Mouse (Mus musculus): ENCODE measurements around the gene Gstm1. TPM values are rescaled to one million over a fixed set of nuclear protein-coding genes. Genes with fewer than 3 reads are reported as not detected.

Gene Gstm1
- total RNA-seq, 2 experiments from 2014 or later = 423 to 620 TPM

DNA sequence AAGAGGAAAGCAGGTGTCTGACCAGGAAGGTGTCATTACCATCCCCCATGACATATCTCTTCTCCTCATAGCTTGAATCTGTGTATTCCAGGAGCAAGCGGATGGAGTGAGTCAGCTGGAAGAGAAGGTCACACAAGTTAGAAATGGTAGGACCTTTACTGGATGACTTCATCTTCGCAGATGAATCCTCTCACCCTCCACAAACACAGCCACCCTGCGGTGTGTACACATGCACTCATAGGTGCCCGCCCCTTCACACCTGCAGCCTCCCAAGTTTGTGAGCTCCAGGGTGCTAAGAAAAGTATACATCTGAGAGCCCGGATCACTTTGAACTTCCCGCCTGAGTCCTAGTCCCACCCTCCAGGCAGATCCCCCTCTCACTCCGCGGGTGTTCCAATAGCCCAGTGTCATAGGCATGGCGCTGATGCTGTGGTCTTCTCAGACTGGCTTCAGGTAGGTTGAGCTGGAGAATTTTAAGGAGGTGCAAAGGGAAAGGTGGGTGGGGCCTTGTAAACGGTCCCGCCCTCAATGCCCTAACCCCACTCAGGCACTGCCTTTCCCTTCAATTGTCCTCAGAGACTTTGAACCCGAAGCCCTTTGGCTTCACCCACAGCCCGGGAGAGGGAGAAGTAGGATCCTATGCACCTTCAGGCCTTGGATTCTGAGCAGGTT is 48.9 kb downstream of the Gstm1 start, which contains the start of gene Gstm3:
Gene Gstm3, minus strand, starts transcription at position 560 of the 672 bp plus-strand sequence.
- DNase-seq (ENCODE audit: low spot score in 2 of 2) = no peak

DNA sequence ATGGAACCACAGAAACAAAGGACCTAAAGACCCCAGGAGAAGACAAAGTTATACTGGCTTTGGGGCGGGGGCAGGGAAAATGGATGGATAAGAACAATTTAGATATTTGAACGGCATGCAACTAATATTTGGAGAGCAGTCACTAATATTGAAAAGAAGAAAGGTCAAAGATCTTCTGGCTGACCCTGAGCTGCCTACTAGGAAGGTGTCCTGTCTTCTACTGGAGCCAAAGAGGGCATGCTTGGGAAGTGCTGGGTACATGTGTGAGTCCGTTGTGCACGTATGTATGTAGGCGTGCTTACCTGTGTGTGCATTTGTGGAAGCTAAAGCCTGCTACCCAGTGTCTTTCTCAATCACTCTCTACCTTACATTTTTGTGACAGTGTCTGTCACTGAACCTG is 51.1 kb downstream of the Gstm1 start:
- no peak for DNase-seq (ENCODE audit: low spot score in 2 of 2)

DNA sequence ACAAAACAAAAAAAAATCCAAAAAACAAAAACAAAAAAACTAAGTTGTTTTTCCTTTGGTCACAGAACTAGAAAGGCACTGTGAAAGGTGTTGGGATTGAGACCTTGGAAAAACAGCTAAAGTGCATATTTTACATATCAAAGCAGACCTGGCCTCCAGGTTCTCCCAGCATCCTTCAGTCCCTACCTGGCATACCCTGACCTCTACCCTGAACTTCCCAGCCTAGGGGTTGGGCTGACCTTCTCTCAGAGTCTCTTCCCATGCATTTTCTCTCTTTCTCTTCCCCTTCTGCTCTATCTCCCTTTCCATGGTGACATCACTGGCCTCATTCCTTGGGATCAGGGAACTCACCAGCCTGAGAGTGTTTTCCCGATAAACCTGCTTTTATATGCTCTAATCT is 52.2 kb downstream of the Gstm1 start:
- no peak for DNase-seq (ENCODE audit: low spot score in 2 of 2)

DNA sequence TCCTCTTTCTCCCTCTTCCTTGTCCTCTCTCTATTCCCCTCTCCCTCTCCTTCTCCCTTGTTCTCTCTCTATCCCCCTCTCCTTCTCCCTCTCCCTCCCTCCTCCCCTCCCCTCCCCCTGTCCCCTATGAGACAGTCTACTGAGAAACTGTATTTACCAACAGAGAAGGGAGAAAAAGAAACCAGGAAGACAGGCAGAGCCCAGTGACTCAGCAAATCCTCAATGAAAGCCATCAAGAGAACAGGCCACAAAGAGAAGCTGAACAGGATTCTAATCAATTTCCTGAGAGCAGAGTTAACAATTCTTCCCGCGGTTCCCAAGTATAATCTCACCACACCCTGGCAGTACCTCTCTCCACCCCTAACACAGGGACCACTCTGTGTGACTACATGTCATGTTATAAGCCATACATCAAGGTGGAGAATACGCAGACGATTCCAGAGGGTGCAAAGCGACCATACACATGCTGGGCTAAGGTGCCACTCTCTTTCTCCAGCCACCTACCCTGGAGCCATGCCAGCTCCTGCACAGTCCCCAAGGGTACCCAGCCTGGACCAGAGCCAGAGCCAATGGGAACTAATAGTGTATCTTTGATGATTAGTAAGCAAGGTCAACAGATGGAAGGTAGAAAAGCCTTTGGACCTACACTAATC is 53.0 kb downstream of the Gstm1 start:
- DNase-seq (ENCODE audit: low spot score in 2 of 2) = no peak

DNA sequence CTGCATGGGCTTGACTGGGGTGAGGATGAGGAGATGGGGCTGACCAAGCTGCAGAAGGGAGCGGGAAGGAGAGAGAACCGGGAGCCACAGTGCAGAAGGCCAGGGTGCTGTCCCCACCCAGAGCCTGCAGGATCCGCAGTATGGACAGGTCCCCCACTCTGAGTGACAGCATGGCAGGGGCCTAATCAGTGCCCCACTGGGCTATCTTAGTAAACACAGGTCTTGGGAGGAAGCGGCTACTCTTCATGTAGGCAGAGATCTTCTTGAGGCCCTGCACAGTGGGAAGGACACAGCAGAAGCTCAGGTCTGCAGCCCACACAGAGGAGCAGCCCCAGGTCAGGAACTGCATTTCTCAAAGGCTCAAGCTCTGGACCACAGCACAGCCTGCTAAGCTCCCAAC is 53.7 kb downstream of the Gstm1 start:
- DNase-seq (ENCODE audit: low spot score in 2 of 2) = no peak

Other genes starting within 250 kb of the Gstm1 start
- not detected for gene Eps8l3, start 140.7 kb downstream of the Gstm1 start, total RNA-seq (2021)
- 10 to 100 TPM; 30.0 to 48.3 TPM for gene Gstm5, start 122.2 kb downstream of the Gstm1 start, total RNA-seq (2021)
- gene Gstm7, start 86.2 kb downstream of the Gstm1 start, total RNA-seq (2021) = 100 to 1,000 TPM; 143 to 179 TPM
- 1 to 10 TPM; 6.1 to 8.0 TPM for gene Gstm6, start 74.2 kb downstream of the Gstm1 start, total RNA-seq (2021)
- gene Gstm3, start 48.7 kb downstream of the Gstm1 start, total RNA-seq (2021) = under 1 TPM in 1 of 2 experiments, not detected in 1; 0.33 TPM
- gene Gstm2, start 31.5 kb downstream of the Gstm1 start, total RNA-seq (2021) = 100 to 1,000 TPM; 211 to 280 TPM
- 10 to 100 TPM; 19.6 to 20.3 TPM for gene Gstm4, start 26.9 kb upstream of the Gstm1 start, total RNA-seq (2021)
- 100 to 1,000 TPM; 130 to 192 TPM for gene Ampd2, start 68.7 kb upstream of the Gstm1 start, total RNA-seq (2021)
- gene Gnat2, start 74.8 kb upstream of the Gstm1 start, total RNA-seq (2021) = 10 to 100 TPM; 11.0 to 18.6 TPM
- 100 to 1,000 TPM; 160 to 166 TPM for gene Gnai3, start 128.2 kb upstream of the Gstm1 start, total RNA-seq (2021)
- under 1 TPM; 0.19 to 0.23 TPM for gene Gpr61, start 136.9 kb upstream of the Gstm1 start, total RNA-seq (2021)
- 10 to 100 TPM; 23.1 to 23.5 TPM for gene Amigo1, start 168.4 kb upstream of the Gstm1 start, total RNA-seq (2021)
- gene Cyb561d1, start 183.2 kb upstream of the Gstm1 start, total RNA-seq (2021) = 1 to 10 TPM; 7.3 to 8.6 TPM
- 1 to 10 TPM; 8.2 to 8.5 TPM for gene Atxn7l2, start 193.0 kb upstream of the Gstm1 start, total RNA-seq (2021)
- 1 to 10 TPM in 1 of 2 experiments, under 1 TPM in 1; 0.46 to 1.4 TPM for gene Sypl2, start 208.7 kb upstream of the Gstm1 start, total RNA-seq (2021)
- 10 to 100 TPM; 79.4 to 84.3 TPM for gene Psma5, start 239.0 kb upstream of the Gstm1 start, total RNA-seq (2021)

Data from adrenal gland, adult 18-20 months (tissue).